Mouse (Mus musculus) right cerebral cortex, postnatal 36 days (tissue): Measurements from ENCODE around the gene Vmn2r7.
"Not testable (repeated sequence)": the region's sequence is repeated elsewhere in the genome, so short reads cannot be mapped to it uniquely, and the experiment has no call there.

ENCODE experiments used
- DNase-seq, 2 experiments: peaks; one replicate each; pipeline ENCODE4 v3.0.0; 2022; ENCODE audit warnings: low spot score in 2 of 2, mixed read lengths in 1 of 2

Vmn2r7 gene

DNA sequence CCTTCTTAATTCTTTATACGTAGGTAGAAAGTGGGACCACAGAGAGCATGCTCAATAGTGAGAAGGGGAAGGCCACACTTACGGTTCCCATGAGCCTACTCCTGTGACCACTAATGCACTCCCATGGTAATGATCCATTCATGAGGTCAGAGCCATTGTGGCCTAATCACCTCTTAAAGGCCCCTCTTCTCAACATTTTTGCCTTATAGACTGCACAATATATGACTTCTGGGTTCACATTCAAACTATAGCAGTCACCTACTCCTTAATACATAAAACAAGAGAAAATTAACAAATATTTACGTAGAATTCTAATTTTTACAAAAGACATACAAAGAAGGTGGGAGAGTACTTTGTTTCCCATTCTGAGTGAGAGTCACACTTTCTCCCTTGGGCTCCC is at the start of gene Vmn2r7:
TSS of gene Vmn2r7 (minus strand) at position 101 of the 400 bp plus-strand sequence.
- not testable (repeated sequence) for DNase-seq

DNA sequence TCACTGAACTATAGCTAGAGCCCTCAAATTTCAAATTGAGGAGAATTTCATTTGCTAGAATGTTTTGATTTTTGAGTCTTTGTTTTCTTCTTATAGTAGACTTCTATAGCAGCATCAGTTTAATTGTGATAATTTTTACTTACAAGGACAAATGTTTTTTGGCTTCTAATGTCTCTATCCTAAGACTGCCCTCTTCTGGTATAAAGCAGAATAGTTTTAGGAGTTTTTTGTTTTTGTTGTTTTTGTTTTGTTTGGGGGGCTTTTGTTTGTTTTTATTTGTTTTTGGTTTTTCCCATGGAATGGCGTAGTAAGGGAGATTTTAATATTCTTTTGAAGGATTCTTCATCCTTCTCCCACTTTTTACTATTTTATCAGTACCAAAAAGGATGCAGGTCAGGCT is 45.2 kb upstream of the Vmn2r7 start:
- no peak for DNase-seq

DNA sequence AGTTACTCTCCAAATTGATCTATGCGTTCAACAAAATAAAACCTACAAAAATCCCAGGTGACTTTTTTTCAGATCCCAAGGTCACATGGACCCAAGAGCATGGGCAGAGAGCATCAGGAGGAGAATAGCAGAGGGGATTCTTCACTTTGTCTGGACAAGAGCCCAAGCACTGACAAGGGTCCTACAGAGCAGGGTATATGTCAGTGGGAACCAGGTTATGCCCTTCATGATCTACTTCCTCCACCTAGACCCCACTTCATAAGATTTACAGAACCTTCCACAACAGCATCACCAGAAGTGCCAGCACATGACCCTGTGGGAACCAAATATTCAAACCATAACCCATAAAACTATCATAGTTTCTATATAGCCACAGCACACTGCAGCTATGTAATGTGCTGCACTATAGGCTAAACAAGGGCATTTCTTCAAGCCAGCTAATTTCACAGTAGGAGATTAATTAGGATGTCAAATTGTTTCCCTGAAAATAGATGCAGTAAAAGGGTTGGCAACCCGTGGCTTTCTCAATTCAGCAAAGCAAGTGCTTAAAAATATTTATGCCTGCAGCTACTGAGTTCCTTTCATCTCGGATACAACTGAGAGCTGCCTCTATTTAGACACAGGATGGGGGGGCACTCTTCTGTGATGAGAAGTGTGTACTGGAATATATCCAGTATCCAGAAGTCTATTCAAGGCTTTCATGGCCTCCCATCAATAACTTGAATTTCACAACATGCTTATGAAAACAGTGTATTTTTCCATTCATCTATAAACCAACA is 33.8 kb upstream of the Vmn2r7 start:
- no peak for DNase-seq

DNA sequence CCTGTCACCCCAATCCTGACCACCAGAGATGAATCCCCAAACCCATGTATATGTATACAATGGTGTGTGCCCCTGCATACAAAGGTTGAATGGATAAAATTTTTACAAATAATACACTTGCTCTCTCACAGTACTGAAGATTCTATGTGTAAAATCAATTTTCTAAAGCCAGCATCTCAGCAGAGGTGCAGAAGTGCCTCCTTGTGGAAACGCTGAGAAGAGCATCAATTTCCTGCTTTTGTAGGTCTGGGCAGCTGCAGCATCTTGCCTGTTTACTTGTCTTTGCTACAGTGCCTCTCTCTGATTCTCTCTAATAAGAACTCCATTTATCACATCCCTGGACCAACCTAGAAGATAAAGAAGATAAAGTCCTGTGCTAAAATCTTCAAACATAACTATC is 32.1 kb upstream of the Vmn2r7 start:
- no peak for DNase-seq

DNA sequence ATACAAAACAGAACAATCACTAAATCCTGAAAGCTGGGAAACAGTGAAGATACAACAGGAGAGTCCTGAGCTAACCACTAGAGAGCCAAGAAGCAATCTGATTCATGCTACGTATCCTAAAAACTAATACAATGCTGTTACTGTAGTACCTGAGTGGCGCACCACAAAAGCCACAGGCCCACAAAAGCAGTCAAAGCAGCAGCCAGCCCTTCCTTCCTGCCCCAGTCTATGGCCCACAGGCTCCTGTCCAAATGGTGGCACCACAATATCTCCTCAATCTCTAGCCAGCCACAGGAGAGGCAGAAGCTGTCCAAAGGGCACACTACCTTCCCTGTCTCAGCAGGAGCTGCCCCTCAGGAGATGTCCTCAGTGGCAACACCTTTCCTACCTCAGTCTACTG is 1.7 kb downstream of the Vmn2r7 start:
- DNase-seq: no peak

DNA sequence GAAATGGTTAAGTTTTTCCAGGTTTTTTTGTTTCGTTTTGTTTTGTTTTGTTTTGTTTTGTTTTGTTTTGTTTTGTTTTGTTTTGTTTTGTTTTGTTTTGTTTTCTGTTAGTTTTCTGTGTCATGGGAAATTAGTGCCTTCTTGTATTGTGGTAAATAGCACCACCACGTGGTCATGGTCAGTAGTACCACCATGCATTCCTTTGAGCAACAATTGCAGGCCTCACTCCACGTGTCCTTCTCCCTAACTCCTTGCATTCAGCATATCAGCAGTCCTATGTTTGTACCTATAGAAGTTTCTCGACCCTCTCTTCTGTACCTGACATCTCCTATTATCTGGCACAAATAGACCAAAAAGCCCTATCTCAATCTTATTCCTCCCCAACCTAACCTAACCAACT is 2.3 kb downstream of the Vmn2r7 start:
- DNase-seq: peak; percentile 4 to 11

DNA sequence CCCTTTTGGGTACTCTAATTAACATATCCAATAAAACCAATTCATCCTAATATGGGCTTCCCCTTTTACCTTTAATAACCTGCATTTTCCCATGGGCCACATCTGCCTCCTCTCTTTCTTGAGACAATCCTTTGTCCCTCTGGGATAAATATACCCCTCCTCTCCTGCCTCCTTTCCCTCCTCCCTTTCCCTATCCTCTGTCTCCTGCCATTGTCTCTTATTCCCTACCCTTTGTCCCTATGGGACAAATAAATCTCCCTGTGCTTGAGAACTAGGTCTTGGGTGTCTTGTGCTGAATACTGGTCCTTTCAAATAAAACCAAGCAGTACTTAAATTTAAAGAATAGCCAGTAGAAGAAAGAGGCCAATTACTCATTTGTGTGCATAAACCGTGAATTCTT is 13.4 kb downstream of the Vmn2r7 start:
- DNase-seq: no peak

DNA sequence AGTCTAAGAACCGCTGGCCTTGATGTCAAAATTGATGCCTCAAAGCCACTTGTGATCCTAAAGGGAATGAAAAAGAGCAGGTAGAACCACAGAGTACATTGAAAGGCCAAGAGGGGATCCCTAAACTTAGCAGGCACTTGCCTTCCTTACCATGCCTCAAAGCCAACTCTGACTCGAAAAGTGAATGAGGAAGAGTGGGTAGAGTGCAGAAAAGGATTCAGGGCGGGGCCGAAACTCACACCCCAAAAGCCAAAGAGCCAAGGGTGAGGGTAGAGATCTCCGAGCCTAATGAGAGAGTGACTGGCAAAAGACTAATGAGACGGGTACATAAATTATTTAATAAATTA is 53.3 kb downstream of the Vmn2r7 start:
- DNase-seq: no peak

DNA sequence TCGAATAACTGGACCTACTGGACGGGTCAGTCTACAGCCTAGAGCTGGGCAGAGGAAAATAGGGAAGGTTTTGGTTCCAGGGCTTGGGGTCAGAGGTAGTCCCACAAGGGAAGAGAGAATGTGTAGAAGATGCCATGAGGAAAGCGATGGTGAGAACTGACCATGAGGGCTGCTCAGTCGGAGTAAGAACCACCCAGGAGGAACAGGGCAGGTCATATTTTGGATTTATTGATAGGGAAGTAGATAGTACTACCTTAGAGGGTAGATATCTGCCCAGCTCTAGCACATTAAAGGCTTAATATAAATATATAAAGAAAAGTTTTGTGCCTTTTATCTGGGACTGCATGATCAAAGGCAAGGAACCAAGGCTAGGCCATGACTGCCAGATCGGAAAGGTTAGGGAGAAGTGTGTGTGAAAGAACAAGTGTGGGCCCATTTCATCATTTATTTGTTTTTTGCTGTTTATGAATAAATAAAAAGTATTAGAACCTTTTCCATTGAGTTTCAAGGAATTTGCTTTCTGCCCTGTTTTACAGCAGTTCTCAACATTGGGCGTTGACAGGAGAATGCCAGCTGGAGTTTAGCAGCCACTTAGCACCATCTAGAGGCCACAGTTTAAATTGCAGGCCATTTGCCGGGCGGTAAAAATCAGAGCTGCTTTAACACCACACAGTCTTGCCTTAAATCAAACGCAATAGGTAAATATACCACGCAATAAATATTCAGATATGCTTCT is 53.9 kb downstream of the Vmn2r7 start:
- peak; percentile 18 to 41 for DNase-seq

DNA sequence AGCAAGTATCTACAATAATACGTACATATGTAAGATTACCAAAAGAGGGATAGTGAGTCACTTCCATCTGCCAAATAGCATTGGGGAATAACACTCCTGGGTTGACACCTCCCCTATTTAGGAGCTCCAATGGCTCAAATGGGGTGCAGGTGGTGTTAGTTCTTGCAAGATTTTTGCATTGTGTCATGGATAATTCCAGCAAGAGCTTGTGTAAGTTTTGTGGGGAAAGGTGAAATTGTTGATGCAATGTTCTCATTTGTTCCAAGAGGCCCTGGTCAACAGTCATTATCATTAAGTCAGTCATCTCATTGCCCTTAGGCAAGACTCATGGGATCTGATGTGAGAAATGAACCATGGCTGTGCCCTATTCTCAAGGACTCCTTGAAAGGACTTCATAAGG is 61.7 kb downstream of the Vmn2r7 start:
- DNase-seq: no peak

DNA sequence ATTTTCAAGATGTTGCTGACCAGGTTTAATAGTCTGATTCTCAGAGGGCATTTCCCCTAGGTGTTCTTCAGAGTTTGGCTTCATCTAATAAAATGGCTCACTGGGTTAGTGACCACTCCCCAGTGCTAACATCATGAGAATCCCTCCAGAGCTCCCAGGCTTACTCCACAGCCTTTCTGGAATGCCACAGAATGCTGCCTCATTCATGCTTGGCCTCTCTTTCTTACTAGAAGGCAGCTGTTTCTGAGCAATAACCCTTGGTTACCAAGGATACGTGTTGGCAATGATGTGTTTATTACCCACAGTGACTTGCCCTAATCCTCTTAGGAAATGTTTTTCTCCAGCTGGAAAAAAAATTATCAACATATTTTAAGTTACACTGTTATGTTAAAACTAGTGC is 72.4 kb downstream of the Vmn2r7 start:
- DNase-seq: no peak

DNA sequence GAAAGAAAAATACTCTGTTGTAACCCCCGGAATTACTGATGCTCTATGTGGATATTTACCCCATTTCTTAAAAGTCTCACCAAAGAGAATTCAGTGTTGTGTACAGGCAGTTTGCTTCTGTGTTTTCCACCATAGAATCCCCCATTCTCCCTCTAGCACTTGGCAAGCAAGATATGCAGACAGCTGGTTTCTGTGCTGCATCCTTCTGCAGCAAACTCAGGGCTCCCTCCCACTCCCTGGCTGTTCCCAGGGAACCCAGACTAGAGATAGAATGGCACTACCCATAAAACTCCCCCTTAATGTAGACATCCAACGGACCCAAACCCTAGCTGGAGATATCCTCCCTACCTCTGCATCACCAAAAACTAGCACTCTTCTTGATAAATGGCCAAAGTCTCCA is 88.4 kb downstream of the Vmn2r7 start:
- peak; percentile 10 to 32 for DNase-seq

DNA sequence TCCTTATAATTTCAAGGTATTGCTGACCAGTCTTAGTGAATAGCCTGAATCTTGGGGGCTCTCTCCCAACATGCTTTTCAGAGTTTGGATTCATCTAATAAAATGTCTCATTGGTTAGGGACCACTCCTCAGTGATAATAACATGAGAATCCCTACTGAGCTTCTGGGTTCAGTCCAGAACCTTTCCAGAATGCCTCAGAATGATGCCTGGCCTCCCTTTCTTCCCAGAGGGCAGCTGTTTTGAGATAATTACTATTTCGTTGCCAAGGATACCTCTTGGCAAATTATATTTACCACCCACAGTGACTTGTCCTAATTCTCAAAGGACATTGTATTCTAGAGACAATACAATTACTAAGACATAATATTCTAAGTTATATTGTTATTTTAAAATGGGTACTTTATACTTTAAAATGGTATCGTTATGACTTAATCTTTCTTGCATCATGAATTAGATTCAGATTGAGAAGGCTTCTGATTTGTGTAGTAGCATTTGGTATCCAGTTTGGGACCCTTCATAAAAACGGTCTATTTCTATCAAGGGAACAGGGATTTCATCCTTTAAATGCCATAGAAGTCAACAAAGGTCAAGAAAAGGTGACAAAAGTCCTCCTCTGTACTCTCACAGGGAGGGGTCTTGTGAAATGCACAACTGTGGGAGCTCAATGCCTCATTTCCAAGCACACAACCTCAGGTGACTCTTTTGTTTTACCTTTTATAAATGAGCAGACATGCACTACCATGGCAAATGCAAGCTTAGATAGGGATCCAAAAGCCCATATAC is 117.2 kb downstream of the Vmn2r7 start:
- DNase-seq: not testable (repeated sequence)

DNA sequence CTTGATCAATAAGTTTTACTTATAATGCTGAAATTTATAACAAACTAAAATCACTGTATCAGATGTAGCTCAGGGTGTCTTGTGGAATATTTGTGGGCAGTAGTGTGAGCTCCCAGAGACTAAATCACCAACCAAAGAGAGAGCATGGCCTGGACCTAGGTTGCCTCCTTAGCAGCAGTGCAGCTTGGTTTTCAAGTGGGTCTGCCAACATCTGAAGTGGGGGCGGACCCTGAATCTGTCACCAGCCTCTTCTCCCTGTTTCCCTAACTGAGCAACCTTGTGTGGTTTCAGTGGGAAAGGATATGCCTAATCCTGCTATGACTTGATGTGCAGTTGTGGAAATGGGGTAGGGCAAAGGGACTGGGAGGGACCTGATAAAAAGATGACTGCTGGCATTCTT is 118.8 kb downstream of the Vmn2r7 start:
- not testable (repeated sequence) for DNase-seq

DNA sequence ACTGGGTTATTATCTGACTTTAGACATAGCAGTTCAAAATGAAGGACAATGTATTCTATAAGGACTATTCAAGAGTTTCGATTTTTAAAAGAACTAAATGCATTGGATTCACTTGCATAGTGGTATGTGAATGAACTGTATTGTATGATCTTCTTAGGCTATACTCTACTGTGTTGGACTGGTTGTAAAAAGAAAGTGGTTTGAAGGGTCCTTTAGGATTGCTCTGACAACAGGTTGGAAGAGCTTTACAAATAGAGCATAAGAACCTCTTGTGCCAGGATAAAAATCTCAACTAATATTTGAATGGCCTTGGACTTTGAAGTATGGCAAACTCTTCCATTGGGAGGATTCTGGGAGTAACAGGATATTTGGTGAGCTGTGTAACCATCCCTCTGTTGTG is 168.5 kb downstream of the Vmn2r7 start:
- DNase-seq: not testable (repeated sequence)
